11 mouse cellular contexts compared by ENCODE assay signal in genomic region chr6:121611796-121612195, GRCm38 (mm10). TPM values are rescaled to one million over a fixed set of nuclear protein-coding genes. Genes with fewer than 3 reads are reported as not detected.
DNase-seq lines count a peak whose midpoint lies in the region; ATAC-seq and TF ChIP-seq lines count a peak whose summit lies in the region.
"Had no signal": no experiment of that assay in that cellular context is flagged by ENCODE, and none has a peak within 500 bp of the region (broad histone marks: within the 10 kb centered on the region; RNA-seq: fewer than 3 reads in every experiment).

No protein-coding gene starts in this region.

- CTCF ChIA-PET in Patski (lab: Charles Lee): no interaction called here

- H3K9me3 ChIP-seq in liver, embryonic 11.5 days (ENCODE audit: control insufficient read depth, low read length): no peaks in the 10 kb centered on the region
- no peaks in the 10 kb centered on the region for H3K9me3 ChIP-seq in forebrain, embryonic 10.5 days
- H3K9me3 ChIP-seq: limb, embryonic 12.5 days; neural tube, embryonic 13.5 days had no signal

- no peaks in the 10 kb centered on the region for H3K4me1 ChIP-seq in liver, adult 2 months (ENCODE audit: control insufficient read depth, insufficient read depth, low read length)
- no peaks in the 10 kb centered on the region for H3K4me1 ChIP-seq in liver, embryonic 11.5 days (replicated peaks; ENCODE audit: control insufficient read depth, insufficient read depth, low read length)
- H3K4me1 ChIP-seq in forebrain, embryonic 10.5 days: peaks cover 6% of the 10 kb centered on the region; the same call in 1 of the 2 replicates
- H3K4me1 ChIP-seq: limb, embryonic 12.5 days; neural tube, embryonic 13.5 days had no signal

- H3K4me3 ChIP-seq in liver, adult 2 months (ENCODE audit: insufficient read depth, low read depth, low read length): no peak overlapping the region
- H3K4me3 ChIP-seq in liver, embryonic 11.5 days (ENCODE audit: low read depth, low read length): no peak overlapping the region
- no peak overlapping the region for H3K4me3 ChIP-seq in forebrain, embryonic 10.5 days
- H3K4me3 ChIP-seq: limb, embryonic 12.5 days; neural tube, embryonic 13.5 days had no signal

- H3K9ac ChIP-seq in liver, adult 2 months (ENCODE audit: low read depth, low read length): no peak overlapping the region
- H3K9ac ChIP-seq in liver, embryonic 11.5 days (ENCODE audit: low read depth, low read length): no peak overlapping the region
- H3K9ac ChIP-seq: limb, embryonic 12.5 days; neural tube, embryonic 13.5 days had no signal

- in situ Hi-C loops in Patski (cut with MboI; ENCODE audit: low pct_unique_long_range_greater_than_20kb): no loop called here

- H3K36me3 ChIP-seq in liver, adult 2 months (ENCODE audit: control insufficient read depth, insufficient read depth, low read length): no peaks in the 10 kb centered on the region
- H3K36me3 ChIP-seq in liver, embryonic 11.5 days (ENCODE audit: control insufficient read depth, insufficient read depth, low read length): no peaks in the 10 kb centered on the region
- no peaks in the 10 kb centered on the region for H3K36me3 ChIP-seq in forebrain, embryonic 10.5 days (replicated peaks)
- H3K36me3 ChIP-seq: limb, embryonic 12.5 days; neural tube, embryonic 13.5 days had no signal

- no peak for TF ChIP-seq POLR2A in liver, adult 2 months (IDR thresholded peaks at IDR 0.05; ENCODE audit: extremely low read depth, insufficient read depth, low read length)

- no peak overlapping the region for H3K27ac ChIP-seq in liver, adult 2 months (replicated peaks; ENCODE audit: insufficient read depth, low read depth, low read length)
- H3K27ac ChIP-seq in liver, embryonic 11.5 days (ENCODE audit: low read depth, low read length): no peak overlapping the region
- no peak overlapping the region for H3K27ac ChIP-seq in forebrain, embryonic 10.5 days
- H3K27ac ChIP-seq: limb, embryonic 12.5 days; neural tube, embryonic 13.5 days had no signal

- DNase-seq in gastrocnemius, postnatal 10 days: peak; percentile 21
- DNase-seq in gastrocnemius, postnatal 25 days: no peak
- DNase-seq in liver, adult 2 months (ENCODE audit: extremely low read depth, low read depth, low spot score): peak; percentile 47
- no peak for DNase-seq in liver, embryonic 11.5 days (ENCODE audit: low spot score)
- no peak for DNase-seq in Patski (ENCODE audit: low read depth, low spot score)
- peak; percentile 62 for DNase-seq in kidney, postnatal 10 days
- no peak for DNase-seq in forebrain, embryonic 10.5 days (ENCODE audit: extremely low spot score, low spot score)
- no peak for DNase-seq in spleen, postnatal 4 days (ENCODE audit: low spot score in 2 of 2)
- DNase-seq: gastrocnemius, postnatal 36 days had no signal

- no peak overlapping the region for H3K4me2 ChIP-seq in liver, embryonic 11.5 days
- H3K4me2 ChIP-seq: limb, embryonic 12.5 days; neural tube, embryonic 13.5 days had no signal

- no peaks in the 10 kb centered on the region for H3K79me2 ChIP-seq in liver, adult 2 months (ENCODE audit: control insufficient read depth, insufficient read depth, low read length)

- 35% methylated on average over 3 of the region's 3 CpGs for WGBS in liver, adult 2 months
- WGBS in liver, embryonic 11.5 days: 39% methylated on average over 3 of the region's 3 CpGs
- 51% methylated on average over 3 of the region's 3 CpGs for WGBS in forebrain, embryonic 10.5 days

- no peaks in the 10 kb centered on the region for H3K27me3 ChIP-seq in liver, adult 2 months (ENCODE audit: control insufficient read depth, insufficient read depth, low read length)
- H3K27me3 ChIP-seq in liver, embryonic 11.5 days (replicated peaks; ENCODE audit: control insufficient read depth, insufficient read depth, low read length): no peaks in the 10 kb centered on the region
- no peaks in the 10 kb centered on the region for H3K27me3 ChIP-seq in Patski
- H3K27me3 ChIP-seq in forebrain, embryonic 10.5 days (ENCODE audit: poor library complexity, severe bottlenecking): no peaks in the 10 kb centered on the region
- H3K27me3 ChIP-seq: limb, embryonic 12.5 days; neural tube, embryonic 13.5 days had no signal

- ATAC-seq in liver, embryonic 11.5 days (replicated peaks; ENCODE audit: low FRiP score): no peak
- no peak for ATAC-seq in Patski

- TF ChIP-seq CTCF in liver, adult 2 months (IDR thresholded peaks at IDR 0.05; ENCODE audit: low read depth, low read length): peak; percentile 27; the same call in 1 of the 2 replicates
- peak; percentile 47 for TF ChIP-seq CTCF in Patski (IDR thresholded peaks at IDR 0.05)

- POLR2A ChIA-PET in Patski (lab: Charles Lee): no interaction called here

RNA-seq across cellular contexts. Expression of gene A2m, which starts 23.4 kb away (rescaled TPM):
- under 1 TPM; 0.12 to 0.93 TPM for total RNA-seq in gastrocnemius, postnatal 10 days (2021)
- under 1 TPM in 1 of 2 experiments, not detected in 1; 0.05 TPM for total RNA-seq in gastrocnemius, postnatal 25 days (2021)
- total RNA-seq in liver, adult 2 months (2014; rRNA removed): 0.07 and 0.09 TPM in 2 replicates
- polyA plus RNA-seq in liver, adult 2 months (2012; rRNA removed): 0.04 TPM in 1 of 2 replicates, not detected in the other
- 4.2 and 4.8 TPM in 2 replicates for polyA plus RNA-seq in liver, embryonic 11.5 days (2014; fragmentation: Nextera tagmentation; extraction: Ambion mirVana)
- polyA plus RNA-seq in Patski (2021): 0.51 TPM
- polyA plus RNA-seq in forebrain, embryonic 10.5 days (2016; fragmentation: Nextera tagmentation; extraction: Ambion mirVana): 2.2 and 2.4 TPM in 2 replicates
- total RNA-seq: gastrocnemius, postnatal 36 days had no signal

Comparison
In these comparisons a context has a peak if more than half of its experiments do, and no peak if none do; other contexts are left out.
1. DNase-seq: peak in gastrocnemius, postnatal 10 days (single experiment), liver, adult 2 months (single experiment) and kidney, postnatal 10 days (single experiment); none in gastrocnemius, postnatal 25 days (single experiment), liver, embryonic 11.5 days (single experiment), Patski (single experiment), forebrain, embryonic 10.5 days (single experiment) and spleen, postnatal 4 days (0 of 2).